Mouse (Mus musculus) ovary, postnatal 36 days (tissue): ENCODE measurements around the gene Capza1.
"Not testable (repeated sequence)": the region's sequence is repeated elsewhere in the genome, so short reads cannot be mapped to it uniquely, and the experiment has no call there.

Source experiments
- DNase-seq: peaks from one replicate; pipeline ENCODE4 v3.0.0; 2022; ENCODE audit warnings: low spot score, mixed read lengths

Capza1 gene

GRCm38 (mm10) chr3:104817481-104817990, 46.8 kb downstream of the Capza1 start:
- peak; percentile 71 for DNase-seq

GRCm38 (mm10) chr3:104816130-104816529, 48.2 kb downstream of the Capza1 start:
- DNase-seq = no peak

- no peak for DNase-seq
These were observed 49.0 kb downstream of the Capza1 start for GRCm38 (mm10) chr3:104815346-104815745.

- DNase-seq = no peak
These were observed 49.6 kb downstream of the Capza1 start for GRCm38 (mm10) chr3:104814746-104815145.

GRCm38 (mm10) chr3:104813227-104813626, 51.1 kb downstream of the Capza1 start:
- DNase-seq = not testable (repeated sequence)

GRCm38 (mm10) chr3:104812254-104812653, 52.1 kb downstream of the Capza1 start:
- no peak for DNase-seq

GRCm38 (mm10) chr3:104811752-104812151, 52.6 kb downstream of the Capza1 start:
- no peak for DNase-seq

- no peak for DNase-seq
These were observed 58.8 kb downstream of the Capza1 start for GRCm38 (mm10) chr3:104805539-104805938.

- DNase-seq = no peak
These were observed 60.0 kb downstream of the Capza1 start for GRCm38 (mm10) chr3:104804312-104804711.

- DNase-seq = no peak
These were observed 62.8 kb downstream of the Capza1 start for GRCm38 (mm10) chr3:104801481-104801880.

GRCm38 (mm10) chr3:104800681-104801080, 63.6 kb downstream of the Capza1 start:
- no peak for DNase-seq

- DNase-seq = no peak
These were observed 67.7 kb downstream of the Capza1 start for GRCm38 (mm10) chr3:104796430-104797082.

- no peak for DNase-seq
These were observed 68.5 kb downstream of the Capza1 start for GRCm38 (mm10) chr3:104795661-104796340.

- no peak for DNase-seq
These were observed 69.3 kb downstream of the Capza1 start for GRCm38 (mm10) chr3:104794953-104795470.

- DNase-seq = peak; percentile 77
These were observed 70.2 kb downstream of the Capza1 start for GRCm38 (mm10) chr3:104793871-104794828.

- DNase-seq = no peak
These were observed 71.7 kb downstream of the Capza1 start for GRCm38 (mm10) chr3:104792360-104793270.

GRCm38 (mm10) chr3:104791671-104792070, 72.6 kb downstream of the Capza1 start:
- DNase-seq = no peak

GRCm38 (mm10) chr3:104791017-104791416, 73.3 kb downstream of the Capza1 start:
- no peak for DNase-seq

GRCm38 (mm10) chr3:104790401-104790937, 73.8 kb downstream of the Capza1 start:
- DNase-seq = peak; percentile 51

GRCm38 (mm10) chr3:104789822-104790221, 74.5 kb downstream of the Capza1 start:
- peak; percentile 54 for DNase-seq

GRCm38 (mm10) chr3:104789312-104789605, 75.0 kb downstream of the Capza1 start:
- no peak for DNase-seq
